Mouse (Mus musculus) embryo, embryonic 11 days (tissue): ENCODE measurements around the gene 4933403O08Rik.

Source experiments
- DNase-seq: peaks from one replicate; pipeline ENCODE4 v3.0.0-alpha.2; 2015

The 4933403O08Rik gene

GRCm38 (mm10) chrX:112238749-112239148, at the start of gene 4933403O08Rik:
Gene 4933403O08Rik (plus strand): TSS chrX:112239049.
- no peak for DNase-seq

DNA sequence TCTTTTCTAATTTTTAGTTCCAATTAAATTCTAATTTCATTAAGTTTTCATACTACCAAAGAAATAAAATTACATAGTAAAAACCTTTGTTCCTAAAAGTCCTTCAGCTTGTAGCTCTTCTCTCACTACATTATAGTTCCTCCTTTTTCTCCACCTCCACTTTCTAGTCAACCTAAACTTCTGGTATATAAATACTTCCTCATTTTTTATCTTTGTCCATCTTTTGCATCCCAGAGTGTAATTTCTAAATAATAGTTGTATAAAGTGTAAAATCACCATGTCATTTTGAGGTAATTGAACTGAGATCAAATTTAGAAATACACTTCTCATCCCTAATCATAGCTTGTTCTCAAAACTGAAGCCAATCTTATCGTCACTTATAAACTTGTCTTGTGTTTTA, 4.1 kb downstream of the 4933403O08Rik start:
- DNase-seq = no peak

DNA sequence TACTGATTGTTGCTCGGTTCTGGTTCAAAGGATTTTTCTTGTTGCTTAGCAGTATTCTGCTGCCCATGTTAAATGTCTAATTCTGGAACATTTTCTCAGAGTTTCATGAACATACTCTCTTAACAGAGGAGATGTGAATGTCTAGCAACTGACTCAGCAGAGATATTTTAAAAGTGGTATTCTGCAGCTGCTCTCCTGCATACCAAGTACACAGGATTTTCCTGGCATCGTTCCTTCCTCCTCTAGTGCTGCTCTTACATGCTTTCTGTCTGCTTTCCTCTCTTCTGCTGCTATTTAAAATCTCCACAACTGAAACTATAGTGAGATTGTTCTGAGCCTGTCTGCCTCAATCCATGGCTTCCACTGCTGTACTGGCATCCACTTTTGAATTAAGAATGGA, 16.7 kb downstream of the 4933403O08Rik start:
- no peak for DNase-seq

- DNase-seq = no peak
Observed at GRCm38 (mm10) chrX:112273550-112273949, 34.7 kb downstream of the 4933403O08Rik start.
